In genomic region chr2:114427426-114428157, GRCm38 (mm10) we compare ENCODE assay signal across 9 mouse cellular contexts.
DNase-seq lines count a peak whose midpoint lies in the region; ATAC-seq and TF ChIP-seq lines count a peak whose summit lies in the region.
"Had no signal": no experiment of that assay in that cellular context is flagged by ENCODE, and none has a peak within 500 bp of the region (broad histone marks: within the 10 kb centered on the region; RNA-seq: fewer than 3 reads in every experiment).

No protein-coding gene starts in this region.

- 67% methylated on average over 10 of the region's 10 CpGs for WGBS in kidney, adult 2 months
- WGBS in kidney, embryonic 14.5 days = 79% methylated on average over 10 of the region's 10 CpGs
- WGBS in forebrain, embryonic 10.5 days = 89% methylated on average over 10 of the region's 10 CpGs

- no peaks in the 10 kb centered on the region for H3K4me1 ChIP-seq in kidney, adult 2 months (ENCODE audit: control insufficient read depth, insufficient read depth, low read length)
- H3K4me1 ChIP-seq in kidney, embryonic 14.5 days (ENCODE audit: control insufficient read depth, insufficient read depth, low read length) = no peaks in the 10 kb centered on the region
- no peaks in the 10 kb centered on the region for H3K4me1 ChIP-seq in forebrain, embryonic 10.5 days
- H3K4me1 ChIP-seq: stomach, embryonic 15.5 days had no signal

- no peak overlapping the region for H3K4me2 ChIP-seq in kidney, embryonic 14.5 days (replicated peaks; ENCODE audit: low read depth, low read length)
- H3K4me2 ChIP-seq: stomach, embryonic 15.5 days had no signal

- no peak for TF ChIP-seq CTCF in kidney, adult 2 months (conservative IDR thresholded peaks at IDR 0.05; ENCODE audit: insufficient read depth, insufficient read length, low read depth, low read length)

- intact Hi-C loops in heart, postnatal 10 days (cut with DNase I) = no loop called here

- H3K4me3 ChIP-seq in kidney, adult 2 months (ENCODE audit: insufficient read depth, low read depth, low read length) = no peak overlapping the region
- no peak overlapping the region for H3K4me3 ChIP-seq in kidney, embryonic 14.5 days (ENCODE audit: low read length)
- no peak overlapping the region for H3K4me3 ChIP-seq in forebrain, embryonic 10.5 days
- H3K4me3 ChIP-seq: stomach, embryonic 15.5 days had no signal

- no peaks in the 10 kb centered on the region for H3K27me3 ChIP-seq in kidney, adult 2 months (replicated peaks; ENCODE audit: control insufficient read depth, insufficient read depth, low read length)
- no peaks in the 10 kb centered on the region for H3K27me3 ChIP-seq in kidney, embryonic 14.5 days (ENCODE audit: control insufficient read depth, insufficient read depth, low read length)
- H3K27me3 ChIP-seq in forebrain, embryonic 10.5 days (ENCODE audit: poor library complexity, severe bottlenecking) = no peaks in the 10 kb centered on the region
- H3K27me3 ChIP-seq: stomach, embryonic 15.5 days had no signal

- no peak for TF ChIP-seq POLR2A in kidney, adult 2 months (IDR thresholded peaks at IDR 0.05; ENCODE audit: low read depth, low read length)

- H3K9me3 ChIP-seq in kidney, embryonic 14.5 days (ENCODE audit: control insufficient read depth, low read length) = no peaks in the 10 kb centered on the region
- no peaks in the 10 kb centered on the region for H3K9me3 ChIP-seq in forebrain, embryonic 10.5 days
- H3K9me3 ChIP-seq: stomach, embryonic 15.5 days had no signal

- no peaks in the 10 kb centered on the region for H3K36me3 ChIP-seq in kidney, adult 2 months (ENCODE audit: control insufficient read depth, insufficient read depth, low read length)
- H3K36me3 ChIP-seq in kidney, embryonic 14.5 days (ENCODE audit: control insufficient read depth, insufficient read depth, low read length) = no peaks in the 10 kb centered on the region
- H3K36me3 ChIP-seq in forebrain, embryonic 10.5 days (replicated peaks) = no peaks in the 10 kb centered on the region
- H3K36me3 ChIP-seq: stomach, embryonic 15.5 days had no signal

- no peak overlapping the region for H3K27ac ChIP-seq in kidney, adult 2 months (ENCODE audit: insufficient read depth, low read depth, low read length)
- H3K27ac ChIP-seq in kidney, embryonic 14.5 days (ENCODE audit: low read depth, low read length) = no peak overlapping the region
- no peak overlapping the region for H3K27ac ChIP-seq in forebrain, embryonic 10.5 days
- H3K27ac ChIP-seq: stomach, embryonic 15.5 days had no signal

- ATAC-seq in kidney, embryonic 14.5 days (ENCODE audit: low FRiP score, low TSS enrichment) = no peak
- no peak for ATAC-seq in inflammation-experienced regulatory T-cells, adult 6 months
- ATAC-seq in granulocyte monocyte progenitor cell, adult 5-6 weeks (replicated peaks; ENCODE audit: poor library complexity, severe bottlenecking) = no peak

- DNase-seq in kidney, adult 2 months = peak; percentile 20
- DNase-seq in adrenal gland, postnatal 14 days = peak; percentile 72
- DNase-seq in heart, postnatal 10 days = peak; percentile 91
- peak; percentile 52 for DNase-seq in lung, postnatal 25 days (ENCODE audit: low spot score)
- DNase-seq in forebrain, embryonic 10.5 days (ENCODE audit: extremely low spot score, low spot score) = no peak

- H3K9ac ChIP-seq in kidney, embryonic 14.5 days (ENCODE audit: low read depth, low read length) = no peak overlapping the region
- H3K9ac ChIP-seq: stomach, embryonic 15.5 days had no signal
